Mouse (Mus musculus) forebrain, embryonic 12.5 days (tissue): ENCODE measurements around the gene G430095P16Rik. TPM values are rescaled to one million over a fixed set of nuclear protein-coding genes. Genes with fewer than 3 reads are reported as not detected.

Source experiments
- polyA plus RNA-seq: library from polyadenylated mRNA; unstranded; fragments of >200 nt; fragmentation: Nextera tagmentation; extraction: Ambion mirVana; gene quantifications from 2 replicates; pipeline ENCODE4 v1.2.1, GENCODE M21; 2016

G430095P16Rik gene
- polyA plus RNA-seq, 1 experiment from 2014 or later, result 3.5 TPM

Other genes starting within 250 kb of the G430095P16Rik start
- 53.7 and 62.2 TPM in 2 replicates for gene Ier2, start 60.2 kb upstream of the G430095P16Rik start, polyA plus RNA-seq
- 55.4 and 59.6 TPM in 2 replicates for gene Trmt1, start 36.7 kb upstream of the G430095P16Rik start, polyA plus RNA-seq
- gene Nacc1, start 35.1 kb upstream of the G430095P16Rik start, polyA plus RNA-seq, result 22.8 and 26.6 TPM in 2 replicates
- gene Lyl1, start 21.6 kb upstream of the G430095P16Rik start, polyA plus RNA-seq, result 3.1 and 3.9 TPM in 2 replicates
- gene Nfix, start 77.3 kb downstream of the G430095P16Rik start, polyA plus RNA-seq, result 31.9 and 33.2 TPM in 2 replicates
- 5.3 and 5.6 TPM in 2 replicates for gene Dand5, start 99.8 kb downstream of the G430095P16Rik start, polyA plus RNA-seq
- gene Gadd45gip1, start 108.5 kb downstream of the G430095P16Rik start, polyA plus RNA-seq, result 43.0 and 44.8 TPM in 2 replicates
- 108 and 118 TPM in 2 replicates for gene Rad23a, start 117.7 kb downstream of the G430095P16Rik start, polyA plus RNA-seq
- gene Calr, start 123.9 kb downstream of the G430095P16Rik start, polyA plus RNA-seq, result 619 TPM in 2 replicates
- 110 and 111 TPM in 2 replicates for gene Farsa, start 134.0 kb downstream of the G430095P16Rik start, polyA plus RNA-seq
- 76.7 and 82.9 TPM in 2 replicates for gene Syce2, start 149.1 kb downstream of the G430095P16Rik start, polyA plus RNA-seq
- gene Gcdh, start 170.9 kb downstream of the G430095P16Rik start, polyA plus RNA-seq, result 31.1 and 33.2 TPM in 2 replicates
- gene Klf1, start 178.9 kb downstream of the G430095P16Rik start, polyA plus RNA-seq, result 2.4 and 3.5 TPM in 2 replicates
- gene Dnase2a, start 185.6 kb downstream of the G430095P16Rik start, polyA plus RNA-seq, result 8.7 and 9.8 TPM in 2 replicates
- 29.3 and 35.3 TPM in 2 replicates for gene Mast1, start 214.4 kb downstream of the G430095P16Rik start, polyA plus RNA-seq
- gene Rtbdn, start 224.0 kb downstream of the G430095P16Rik start, polyA plus RNA-seq, result 0.88 and 1.6 TPM in 2 replicates
- not detected in 2 replicates for gene Gm49661, start 246.4 kb downstream of the G430095P16Rik start, polyA plus RNA-seq
- 1,271 and 1,280 TPM in 2 replicates for gene Prdx2, start 246.6 kb downstream of the G430095P16Rik start, polyA plus RNA-seq
- gene Rnaseh2a, start 246.8 kb downstream of the G430095P16Rik start, polyA plus RNA-seq, result 117 and 124 TPM in 2 replicates